Mouse (Mus musculus) v-Abl transformed pro-B cells (cell line): Measurements from ENCODE around the gene 3110009E18Rik.

ENCODE experiments used
- in situ Hi-C, 2 experiments: fragments of 400-800 bp; cut with MboI; formaldehyde crosslinking; loops; one replicate each; pipeline ENCODE4 v1.15.1; 2025; ENCODE audit not compliant: unreplicated experiment in 2 of 2

3110009E18Rik gene

DNA sequence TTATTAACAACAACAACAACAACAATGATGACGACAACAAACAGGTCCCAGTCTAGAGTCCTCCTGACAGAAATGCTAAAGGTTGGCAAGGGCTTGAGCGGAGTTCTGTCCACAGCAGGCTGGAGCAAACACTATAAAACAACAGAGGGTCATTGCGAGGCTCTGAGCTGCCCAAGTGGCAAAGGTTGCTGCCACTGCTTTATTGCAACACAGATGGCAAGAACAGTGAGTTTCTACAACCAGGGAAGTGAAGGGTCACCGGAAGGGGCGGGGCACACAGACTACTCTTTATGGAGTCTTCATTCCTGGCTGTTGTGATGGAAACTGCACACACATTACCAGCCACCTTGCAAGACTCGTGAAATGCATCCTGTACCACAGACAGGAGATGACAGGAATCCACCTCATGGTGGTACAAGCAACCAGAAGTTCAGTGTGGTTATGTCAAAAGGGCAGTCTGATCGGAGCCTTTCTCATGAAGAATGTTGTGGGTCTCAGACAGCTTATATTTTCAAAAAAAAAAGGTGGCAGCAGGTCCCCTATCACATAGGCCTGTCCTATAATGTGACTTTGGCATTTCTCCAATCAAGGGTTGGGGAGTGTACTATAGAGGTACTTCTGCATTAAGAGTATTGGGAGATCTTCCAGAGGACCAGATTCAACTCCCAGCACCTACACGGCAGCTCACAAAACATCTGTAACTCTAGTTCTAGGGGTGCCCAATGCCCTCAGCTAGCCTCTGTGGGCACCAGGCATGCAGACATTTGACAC lies 20.3 kb upstream of the 3110009E18Rik start:
- in situ Hi-C loops = no loop called here

GRCm38 (mm10) chr1:120101227-120101609 lies 19.8 kb upstream of the 3110009E18Rik start:
- in situ Hi-C loops = no loop called here

- in situ Hi-C loops = no loop called here
Measured at GRCm38 (mm10) chr1:120105556-120105959, 15.4 kb upstream of the 3110009E18Rik start.

GRCm38 (mm10) chr1:120109741-120110432 lies 11.1 kb upstream of the 3110009E18Rik start:
- in situ Hi-C loops = no loop called here

GRCm38 (mm10) chr1:120111766-120112165 lies 9.2 kb upstream of the 3110009E18Rik start:
- in situ Hi-C loops = no loop called here

- in situ Hi-C loops = no loop called here
Measured at GRCm38 (mm10) chr1:120112251-120113187, 8.5 kb upstream of the 3110009E18Rik start.

DNA sequence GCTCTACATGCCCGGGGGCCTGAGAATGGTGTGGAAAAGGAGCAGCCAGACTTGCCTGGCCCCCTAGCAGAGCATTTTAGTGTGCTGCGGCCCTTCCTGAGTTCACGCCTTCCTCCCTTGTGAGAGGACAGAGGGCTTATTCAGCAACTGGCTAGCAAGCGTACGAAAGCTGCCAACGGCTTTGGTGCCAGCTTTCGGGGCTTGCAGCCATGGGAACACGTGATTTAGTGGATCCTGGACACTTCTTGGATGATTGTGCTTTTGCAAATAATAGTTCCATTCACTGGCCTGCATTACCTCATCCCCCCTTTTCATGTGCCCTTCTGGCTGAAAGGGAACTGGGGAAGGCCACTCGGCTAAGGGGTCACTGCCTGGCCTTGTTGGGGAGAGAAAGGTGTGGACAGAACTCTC lies 5.3 kb upstream of the 3110009E18Rik start:
- in situ Hi-C loops = no loop called here

- in situ Hi-C loops = no loop called here
Measured at GRCm38 (mm10) chr1:120116106-120116505, 4.9 kb upstream of the 3110009E18Rik start.

DNA sequence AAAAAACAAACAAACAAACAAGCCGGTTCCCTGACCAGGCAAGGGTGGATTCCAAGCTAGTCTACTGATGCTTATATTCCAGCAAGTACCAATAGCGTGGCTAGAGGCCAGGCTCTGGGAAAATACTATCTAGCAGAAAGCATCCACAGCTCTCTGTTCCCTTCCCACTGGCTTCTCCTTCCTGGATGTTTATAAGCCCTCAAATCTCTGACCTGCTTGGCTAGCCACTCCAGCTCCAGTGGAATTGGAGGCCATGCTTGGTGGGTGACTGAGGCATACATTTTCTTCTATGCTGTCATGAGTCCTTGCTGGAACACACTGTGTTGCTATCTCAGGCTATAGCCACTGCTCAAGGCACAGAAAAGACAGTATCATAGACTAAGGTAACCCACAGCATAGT lies 2.1 kb upstream of the 3110009E18Rik start:
- in situ Hi-C loops = no loop called here

- in situ Hi-C loops = no loop called here
Measured at GRCm38 (mm10) chr1:120119389-120119788, 1.6 kb upstream of the 3110009E18Rik start.

GRCm38 (mm10) chr1:120120141-120120968 lies 632 bp upstream of the 3110009E18Rik start:
- in situ Hi-C loops = no loop called here

DNA sequence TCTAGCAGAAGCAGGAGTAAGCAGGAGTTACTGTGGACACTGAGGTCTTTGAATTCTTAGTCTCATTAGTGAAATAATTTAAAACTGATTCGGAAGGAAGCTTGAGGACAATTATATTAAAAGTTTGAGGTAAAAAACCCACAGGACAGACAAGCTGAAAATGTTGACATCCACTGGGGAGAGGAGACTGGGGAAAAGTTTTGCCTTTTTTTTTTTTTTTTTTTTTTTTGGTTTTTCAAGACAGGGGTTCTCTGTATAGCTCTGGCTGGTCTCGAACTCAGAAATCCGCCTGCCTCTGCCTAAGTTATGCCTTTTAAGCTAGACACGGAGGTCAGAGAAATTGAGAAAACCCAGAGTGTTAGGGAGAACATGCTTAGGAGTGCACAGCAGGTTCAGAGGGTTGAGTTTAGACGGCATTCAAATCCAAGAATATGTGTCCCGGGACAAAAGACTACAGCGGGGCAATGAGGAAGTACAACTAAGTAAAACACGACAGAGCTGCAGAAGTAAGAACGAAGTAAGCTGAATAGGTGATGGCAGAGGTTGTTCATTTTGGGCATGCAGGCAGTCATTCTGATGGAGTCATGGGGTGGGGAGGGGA lies 1.0 kb downstream of the 3110009E18Rik start:
- in situ Hi-C loops = no loop called here

GRCm38 (mm10) chr1:120122634-120123383 lies 1.8 kb downstream of the 3110009E18Rik start:
- in situ Hi-C loops = no loop called here

DNA sequence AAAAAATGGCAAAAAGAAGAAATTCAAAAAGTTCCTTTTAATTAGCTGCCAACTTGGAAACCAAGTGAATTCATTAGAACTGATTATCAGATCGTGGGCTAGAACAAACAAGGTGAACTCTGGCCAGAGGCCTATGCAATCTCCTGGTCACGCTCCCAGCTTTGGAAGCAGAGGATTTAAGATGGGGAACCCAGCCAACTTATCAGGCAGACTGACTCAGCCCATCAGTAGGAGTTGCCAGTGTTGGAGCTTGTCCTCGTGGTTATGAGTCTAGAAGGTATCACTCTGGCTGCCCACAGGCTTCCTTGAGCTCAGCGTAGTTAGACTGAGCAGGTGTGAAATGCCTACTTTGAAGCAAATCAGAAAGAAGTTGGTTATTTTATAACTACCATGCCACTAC lies 3.9 kb downstream of the 3110009E18Rik start:
- in situ Hi-C loops = loop anchor here in 1 of 2 experiments (25.0 kb wide), 1 partner anchor 1038 kb away; no protein-coding TSS in a partner anchor

DNA sequence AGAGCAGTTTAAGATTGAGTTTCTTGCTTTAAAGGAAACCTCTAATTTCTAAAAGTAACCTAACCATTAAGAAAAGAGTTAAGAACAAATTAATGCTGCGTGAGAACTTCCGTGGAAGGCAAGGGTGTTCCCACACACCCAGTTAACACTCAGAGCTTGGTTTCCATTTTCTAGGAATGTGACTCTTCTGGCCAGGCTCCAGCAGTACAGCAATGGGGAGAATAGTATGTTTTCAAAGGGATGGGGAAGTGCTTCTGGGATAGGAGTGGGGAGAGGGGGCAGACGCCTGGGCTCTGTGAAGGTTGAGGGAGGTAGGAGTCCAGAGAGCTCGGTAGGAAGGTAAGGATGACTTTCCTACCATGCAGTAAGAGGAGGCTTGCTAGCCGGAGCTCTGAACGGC lies 4.5 kb downstream of the 3110009E18Rik start:
- in situ Hi-C loops = loop anchor here in 1 of 2 experiments (25.0 kb wide), 1 partner anchor 1038 kb away; no protein-coding TSS in a partner anchor

DNA sequence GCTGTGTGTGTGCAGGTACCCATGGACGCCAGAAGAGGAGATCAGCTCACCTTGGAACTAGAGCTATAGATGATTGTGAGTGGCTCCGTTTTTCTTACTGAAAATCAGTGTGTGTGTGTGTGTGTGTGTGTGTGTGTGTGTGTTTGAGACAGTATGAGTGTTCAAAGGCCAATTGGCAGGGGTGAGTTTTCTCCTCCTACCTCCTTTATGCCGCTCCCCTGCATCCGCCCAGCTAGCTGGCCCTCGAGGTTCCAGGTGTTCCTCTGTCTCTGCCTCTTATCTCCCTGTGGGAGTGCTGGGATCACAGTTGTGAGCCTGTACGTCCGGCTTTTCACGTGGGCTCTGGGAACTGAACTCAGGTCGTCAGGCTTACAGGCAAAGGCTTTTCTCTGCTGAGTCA lies 5.3 kb downstream of the 3110009E18Rik start:
- in situ Hi-C loops = loop anchor here in 1 of 2 experiments (25.0 kb wide), 1 partner anchor 1039 kb away; no protein-coding TSS in a partner anchor

DNA sequence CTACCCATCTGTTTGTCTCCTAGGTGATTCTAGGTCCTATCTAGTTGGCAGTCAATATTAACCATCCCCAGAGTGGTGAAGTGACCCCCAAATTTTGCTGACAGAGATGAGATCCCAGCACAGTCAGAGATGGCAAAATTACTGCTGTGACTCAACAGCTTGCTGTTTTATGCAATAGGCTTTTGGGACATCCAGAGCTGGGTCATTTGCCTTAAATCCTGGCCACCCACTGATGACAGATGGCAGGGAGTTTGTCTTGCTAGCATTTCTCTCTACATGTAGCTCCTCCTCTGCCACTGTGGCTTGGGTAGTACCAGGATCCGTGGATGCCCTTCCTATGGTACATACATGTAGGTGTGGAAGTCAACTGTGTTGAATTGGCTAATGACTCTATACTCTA lies 11.4 kb downstream of the 3110009E18Rik start:
- in situ Hi-C loops = loop anchor here in 1 of 2 experiments (25.0 kb wide), 1 partner anchor 1045 kb away; no protein-coding TSS in a partner anchor

GRCm38 (mm10) chr1:120135934-120136786 lies 15.2 kb downstream of the 3110009E18Rik start:
- in situ Hi-C loops = loop anchor here in 1 of 2 experiments (25.0 kb wide), 1 partner anchor 1049 kb away; no protein-coding TSS in a partner anchor
